Mouse (Mus musculus): ENCODE data around the gene Chfr. TPM values are rescaled to one million over a fixed set of nuclear protein-coding genes. Genes with fewer than 3 reads are reported as not detected.
A peak's percentile ranks its signal among the peaks of the same experiment; 100 is the strongest.
"Not testable (repeated sequence)": the region's sequence is repeated elsewhere in the genome, so short reads cannot be mapped to it uniquely, and the experiment has no call there.

Gene Chfr
- total RNA-seq, 2 experiments from 2014 or later = 59.7 to 69.1 TPM

DNA sequence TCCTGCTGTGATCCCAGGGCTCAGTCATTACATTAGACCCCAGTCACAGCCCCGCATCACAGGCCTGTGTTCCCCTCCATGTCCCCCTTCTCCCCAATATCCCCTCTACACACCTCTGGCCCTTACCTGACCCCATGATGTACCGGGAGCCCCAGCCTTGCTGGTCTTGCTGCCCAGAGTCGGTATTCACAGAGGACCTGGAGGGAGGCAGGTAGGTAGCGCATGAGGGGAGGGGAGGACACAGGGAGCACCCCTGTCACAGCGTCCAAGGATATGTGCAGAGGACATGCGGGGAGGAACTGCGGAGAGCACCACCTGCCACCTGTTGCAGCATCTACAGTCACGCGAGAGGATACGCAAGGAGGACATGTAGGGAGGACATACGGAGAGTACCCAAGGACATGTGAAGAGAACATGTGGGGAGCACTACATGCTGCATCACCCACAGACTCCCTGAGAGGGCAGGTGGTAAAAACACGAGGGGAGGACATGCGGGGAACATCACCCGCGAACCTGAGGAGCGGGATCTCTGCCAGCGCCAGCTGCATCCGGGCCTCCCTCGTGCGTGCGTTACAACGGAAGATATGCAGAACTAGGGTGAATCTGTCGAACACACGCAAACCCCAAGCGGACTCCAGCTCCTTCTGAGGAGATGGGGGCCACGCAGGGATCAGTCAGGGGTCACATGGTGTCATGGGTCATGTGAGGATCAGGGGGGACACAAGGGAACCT, 29.3 kb upstream of the Chfr start:
- peak; percentile 26 to 70 for DNase-seq (ENCODE audit: low spot score in 2 of 2)
- intact Hi-C loops (cut with DNase I) = loop anchor here (5.0 to 10.0 kb wide), 2 partner anchors 549 to 1442 kb away; partner anchors contain the start of genes Crlf2, Dgkq and Idua

DNA sequence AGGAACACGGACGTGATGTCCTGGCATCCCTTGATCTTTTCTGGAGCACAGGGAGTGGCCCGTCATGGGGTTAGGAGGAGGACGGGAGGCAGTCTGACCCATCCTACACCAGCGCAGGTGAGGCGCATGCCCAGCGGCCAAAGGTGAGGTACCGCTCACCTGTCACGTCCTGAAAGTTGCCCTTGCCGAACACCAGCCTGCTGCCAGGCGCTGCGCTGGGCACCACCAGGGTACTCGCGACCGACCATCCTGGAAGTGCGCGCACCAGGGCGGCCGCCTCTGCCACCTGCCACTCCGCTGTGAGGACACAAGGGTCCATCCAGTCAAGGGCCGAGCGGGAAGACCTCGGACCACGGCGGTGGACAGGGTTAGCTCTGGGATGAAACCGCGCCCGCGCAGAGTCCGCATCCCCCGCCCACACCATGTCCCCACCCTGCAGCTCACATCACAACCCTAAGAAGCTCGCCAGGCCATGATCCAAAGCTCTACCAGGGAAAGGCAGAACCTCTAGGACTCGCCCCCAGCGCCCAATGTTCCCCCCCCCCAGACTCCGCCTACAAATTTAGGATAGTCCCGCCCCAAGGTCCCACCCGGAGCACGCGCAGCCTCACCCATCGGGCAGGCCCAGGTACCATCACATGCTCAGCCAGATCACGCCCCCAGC, 28.6 kb upstream of the Chfr start:
- intact Hi-C loops (cut with DNase I) = loop anchor here (5.0 to 10.0 kb wide), 2 partner anchors 550 to 1442 kb away; partner anchors contain the start of genes Crlf2, Dgkq and Idua
- peak; percentile 34 to 49 for DNase-seq (ENCODE audit: low spot score in 2 of 2)

DNA sequence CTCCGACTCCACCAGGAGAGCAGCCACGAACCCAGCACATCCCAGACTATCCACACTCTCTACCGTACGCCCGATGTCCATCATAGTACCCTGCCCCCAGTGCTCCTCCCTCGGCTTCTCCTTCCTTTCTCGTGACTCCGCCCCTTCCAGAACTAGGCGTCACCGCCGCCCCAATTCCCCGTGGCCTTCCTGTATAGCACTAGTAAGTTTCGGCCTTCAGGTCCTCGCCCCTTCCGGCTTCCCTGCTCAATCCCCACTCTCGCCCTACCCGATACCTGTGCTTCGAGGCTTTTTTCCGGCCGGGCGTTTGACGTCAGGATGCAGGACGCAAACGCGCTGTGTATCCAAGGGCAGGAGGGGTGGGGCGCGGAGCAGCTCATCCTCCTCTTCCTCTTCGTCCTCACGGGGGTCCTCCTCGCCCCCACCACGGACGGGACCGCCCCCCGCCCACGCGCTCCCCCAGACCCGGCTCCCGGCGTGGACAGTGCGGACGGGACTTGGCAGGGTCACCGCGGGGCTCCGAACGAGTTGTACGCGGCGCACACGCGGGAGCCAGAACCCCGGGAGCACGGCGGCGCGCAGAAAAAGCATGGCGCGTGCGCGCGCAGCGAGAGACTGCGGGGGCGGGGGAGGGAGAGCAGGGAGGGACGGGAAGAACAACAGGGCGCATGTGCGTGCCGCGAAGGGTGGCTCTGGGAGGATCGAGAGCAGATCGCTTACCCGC, 27.9 kb upstream of the Chfr start, which contains the start of gene Gtpbp6:
Gtpbp6 (minus strand) TSS at position 617 of the 724 bp plus-strand sequence.
- intact Hi-C loops (cut with DNase I) = loop anchor here (5.0 to 10.0 kb wide), 2 partner anchors 550 to 1443 kb away; partner anchors contain the start of genes Crlf2, Dgkq and Idua
- peak; percentile 94 to 97 for DNase-seq (ENCODE audit: low spot score in 2 of 2)

GRCm38 (mm10) chr5:110108305-110108628, 27.4 kb upstream of the Chfr start:
- intact Hi-C loops (cut with DNase I) = loop anchor here (5.0 to 10.0 kb wide), 2 partner anchors 551 to 1443 kb away; partner anchors contain the start of genes Crlf2, Dgkq and Idua
- DNase-seq (ENCODE audit: low spot score in 2 of 2) = no peak

- intact Hi-C loops (cut with DNase I) = loop anchor here (5.0 to 10.0 kb wide), 2 partner anchors 553 to 1445 kb away; partner anchors contain the start of genes Crlf2, Dgkq and Idua
- peak; percentile 94 for DNase-seq (ENCODE audit: low spot score in 2 of 2)
These were observed 25.6 kb upstream of the Chfr start, which contains the start of gene Zfp605 for GRCm38 (mm10) chr5:110109991-110110441. Zfp605 (plus strand) TSS chr5:110110092.

- DNase-seq (ENCODE audit: low spot score in 2 of 2); intact Hi-C loops (cut with DNase I): not testable (repeated sequence)
These were observed 13.3 kb upstream of the Chfr start for GRCm38 (mm10) chr5:110122380-110122779.

DNA sequence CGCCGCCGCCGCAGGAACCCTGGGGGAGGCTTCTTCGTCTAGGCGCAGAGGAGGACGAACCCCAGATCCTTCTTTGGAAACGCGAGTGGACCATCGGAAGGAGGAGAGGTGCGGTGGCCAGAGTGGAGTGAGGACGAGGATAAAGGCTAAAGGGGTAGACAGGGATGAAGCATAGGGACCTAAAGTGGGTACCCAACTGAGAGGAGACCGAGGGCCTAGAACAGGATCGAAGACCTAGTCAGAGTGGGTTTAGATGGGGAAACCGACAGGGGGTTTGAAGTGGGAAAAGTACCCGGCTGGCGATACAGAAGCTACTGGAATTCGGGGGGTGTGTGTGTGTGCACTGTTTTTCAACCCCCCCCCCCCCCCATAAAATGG, 434 bp downstream of the Chfr start:
- no peak for DNase-seq (ENCODE audit: low spot score in 2 of 2)
- intact Hi-C loops (cut with DNase I) = loop anchor here (5.0 kb wide), 1 partner anchor 41 kb away; the partner anchor contains the start of gene Golga3

DNA sequence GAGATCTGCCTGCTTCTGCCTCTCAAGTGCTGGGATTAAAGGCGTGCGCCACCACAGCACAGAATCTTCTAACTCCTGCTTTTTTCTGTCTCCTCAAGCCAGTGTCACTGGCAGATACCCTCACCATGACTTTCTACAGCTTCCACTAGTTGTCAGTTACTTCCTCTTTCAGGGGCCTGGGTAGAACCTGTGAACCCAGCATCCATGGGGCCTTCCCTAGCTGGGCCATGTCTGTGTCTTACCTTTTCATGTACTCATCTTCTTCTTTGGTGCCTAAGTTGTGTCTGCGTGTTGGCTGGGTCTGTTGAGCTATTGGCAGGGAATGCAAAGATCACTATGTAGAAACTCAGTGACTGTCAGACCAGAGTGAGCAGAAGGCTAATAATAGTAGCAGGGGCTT, 2.2 kb downstream of the Chfr start:
- intact Hi-C loops (cut with DNase I) = loop anchor here (5.0 kb wide), 1 partner anchor 39 kb away; the partner anchor contains the start of gene Golga3

GRCm38 (mm10) chr5:110139325-110139724, 3.7 kb downstream of the Chfr start:
- intact Hi-C loops (cut with DNase I) = loop anchor here (5.0 kb wide), 1 partner anchor 38 kb away; the partner anchor contains the start of gene Golga3
- no peak for DNase-seq (ENCODE audit: low spot score in 2 of 2)

More for the DNA sequence above, 2.2 kb downstream of the Chfr start:
- no peak for DNase-seq (ENCODE audit: low spot score in 2 of 2)

DNA sequence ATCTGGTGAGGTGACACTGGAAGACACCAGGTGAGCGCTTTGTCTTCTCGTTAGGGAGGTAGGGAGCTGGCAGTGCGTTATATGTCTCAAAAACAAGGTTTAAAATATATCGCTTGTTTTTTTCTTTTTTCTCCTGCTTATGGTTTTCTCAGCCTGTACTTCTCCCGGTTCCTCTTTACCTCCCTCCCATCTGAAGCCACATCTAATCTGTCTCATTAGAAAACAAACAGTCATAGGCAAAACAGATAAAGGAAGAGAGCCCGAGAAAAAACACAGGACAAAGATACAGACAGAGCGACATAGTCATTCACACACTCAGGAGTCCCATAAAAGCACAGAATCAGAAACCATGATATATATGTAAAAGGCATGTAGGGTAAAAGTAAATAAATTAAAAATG, 4.8 kb downstream of the Chfr start:
- intact Hi-C loops (cut with DNase I) = no loop called here
- DNase-seq (ENCODE audit: low spot score in 2 of 2) = no peak

DNA sequence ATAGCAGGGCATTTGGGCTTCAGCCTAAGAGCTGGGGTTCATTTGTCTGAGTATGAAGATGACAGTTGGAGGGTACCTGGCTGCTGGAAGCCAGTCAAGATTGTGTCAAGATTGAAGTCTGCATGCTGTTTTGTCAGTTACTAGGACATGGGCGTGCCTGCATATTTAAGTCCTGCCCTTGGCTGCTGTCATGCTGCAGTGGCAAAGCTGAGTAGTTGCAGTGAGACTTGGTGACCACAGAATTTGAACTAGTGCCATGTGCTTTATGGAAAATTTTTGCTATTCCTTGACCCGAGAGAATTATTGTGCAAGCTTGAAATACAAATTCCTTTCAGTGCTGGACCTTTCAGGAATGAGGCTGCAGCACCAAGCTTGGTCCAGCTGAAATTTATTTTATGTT, 6.7 kb downstream of the Chfr start:
- intact Hi-C loops (cut with DNase I) = no loop called here

DNA sequence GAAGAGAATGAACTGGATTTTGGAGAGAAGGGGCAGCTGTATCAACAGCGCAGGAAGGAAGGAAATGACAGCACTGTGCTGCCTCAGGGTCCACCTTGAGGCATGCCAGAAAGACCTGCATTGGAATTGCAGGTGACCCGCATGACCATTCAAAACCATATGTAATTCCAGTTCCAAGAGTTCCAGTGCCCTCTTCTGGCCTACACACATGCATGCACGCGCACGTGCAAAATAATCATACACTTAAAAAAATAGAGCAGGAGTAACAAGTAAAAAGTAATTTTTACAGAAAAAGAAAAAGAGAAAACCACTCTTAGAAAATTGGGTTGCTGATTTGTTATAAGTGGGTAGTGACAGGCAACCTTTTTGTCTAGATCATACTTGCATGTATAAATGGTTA, 7.4 kb downstream of the Chfr start:
- no peak for DNase-seq (ENCODE audit: low spot score in 2 of 2)
- intact Hi-C loops (cut with DNase I) = no loop called here

More for the DNA sequence above, 6.7 kb downstream of the Chfr start:
- DNase-seq (ENCODE audit: low spot score in 2 of 2) = no peak

- DNase-seq (ENCODE audit: low spot score in 2 of 2) = no peak
- intact Hi-C loops (cut with DNase I) = no loop called here
These were observed 33.7 kb downstream of the Chfr start for GRCm38 (mm10) chr5:110169374-110169773.

DNA sequence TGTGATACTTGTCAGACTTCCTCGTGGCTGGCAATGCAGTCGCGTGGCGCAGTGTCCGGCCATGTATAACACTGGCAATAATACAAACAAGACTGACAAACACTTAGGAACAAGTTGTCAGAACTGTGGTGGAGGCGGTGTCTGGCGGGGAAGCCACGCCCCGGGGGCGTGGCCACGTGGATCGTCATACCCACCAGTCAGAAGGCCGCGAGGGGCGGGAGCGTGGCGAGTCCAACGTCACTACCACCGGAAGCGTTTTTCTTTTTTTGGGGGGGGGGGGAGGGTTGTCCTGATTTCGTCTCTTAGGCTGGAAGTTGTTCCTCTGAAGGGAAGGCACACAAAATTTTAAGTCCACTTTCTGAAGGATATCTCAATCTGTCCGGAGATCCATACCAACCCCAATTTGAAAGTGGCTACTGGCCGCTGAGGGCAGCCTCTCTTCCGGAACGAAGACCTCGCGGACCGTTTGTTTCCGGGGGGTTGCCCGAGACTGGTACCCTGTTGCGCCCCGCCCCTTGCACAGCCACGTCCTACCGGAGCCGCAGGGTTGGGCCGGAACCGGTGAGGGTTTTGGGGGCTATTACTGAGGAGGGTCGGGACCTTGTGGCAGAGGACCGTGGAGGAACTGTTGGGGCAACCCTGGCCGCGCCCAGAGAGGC, 40.8 kb downstream of the Chfr start, which contains the start of gene Golga3:
Golga3 (plus strand) TSS at position 340 of the 659 bp plus-strand sequence.
- DNase-seq (ENCODE audit: low spot score in 2 of 2) = peak; percentile 93 to 96
- intact Hi-C loops (cut with DNase I) = loop anchor here (5.0 kb wide), 1 partner anchor 39 kb away; the partner anchor contains the start of gene Chfr

DNA sequence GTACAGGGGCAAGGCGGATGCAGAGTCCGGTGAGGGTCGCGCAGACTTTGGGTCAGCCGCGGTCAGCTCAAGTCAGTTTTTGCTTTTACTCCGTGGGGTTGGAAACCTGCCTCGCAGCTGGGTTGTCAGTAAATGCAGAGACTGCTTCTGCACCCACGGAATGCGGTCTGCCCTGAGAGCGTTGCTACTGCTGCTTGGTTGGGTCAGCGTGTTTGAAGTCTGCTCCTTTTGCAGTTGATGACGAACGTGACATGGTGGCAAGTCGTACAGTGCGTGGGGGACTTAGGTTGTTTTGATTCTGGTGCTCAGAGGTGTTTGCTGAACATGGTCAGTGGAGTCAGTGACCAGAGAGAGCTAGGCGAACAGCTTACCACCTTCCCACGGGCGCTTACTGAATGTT, 41.4 kb downstream of the Chfr start:
- DNase-seq (ENCODE audit: low spot score in 2 of 2) = no peak
- intact Hi-C loops (cut with DNase I) = loop anchor here (5.0 kb wide), 1 partner anchor 40 kb away; the partner anchor contains the start of gene Chfr

DNA sequence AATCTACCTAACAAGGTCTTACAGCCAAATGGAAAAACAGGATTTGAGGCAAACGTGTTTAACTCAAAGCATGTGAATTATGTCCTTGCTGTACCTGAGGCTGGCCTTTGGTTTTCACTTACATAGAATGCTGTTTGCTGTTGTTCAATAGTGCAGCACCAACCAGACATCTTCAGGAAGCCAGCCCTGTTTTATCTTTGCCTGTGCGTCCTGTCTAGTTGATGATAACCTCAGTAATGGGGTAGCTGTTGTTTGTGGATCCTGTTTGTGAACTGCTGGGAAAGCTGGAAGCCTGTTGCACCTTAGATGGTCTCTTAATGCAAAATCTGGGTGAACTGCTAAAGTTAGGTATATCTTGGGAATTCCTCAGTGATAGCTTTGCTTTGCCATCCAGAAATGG, 43.0 kb downstream of the Chfr start:
- no peak for DNase-seq (ENCODE audit: low spot score in 2 of 2)
- intact Hi-C loops (cut with DNase I) = loop anchor here (5.0 kb wide), 1 partner anchor 41 kb away; the partner anchor contains the start of gene Chfr

- DNase-seq (ENCODE audit: low spot score in 2 of 2) = no peak
- intact Hi-C loops (cut with DNase I) = no loop called here
These were observed 46.1 kb downstream of the Chfr start for GRCm38 (mm10) chr5:110181716-110182115.

GRCm38 (mm10) chr5:110203164-110203895, 67.7 kb downstream of the Chfr start:
- no peak for DNase-seq (ENCODE audit: low spot score in 2 of 2)
- intact Hi-C loops (cut with DNase I) = no loop called here

Data from left cerebral cortex, postnatal 14 days (tissue).